Mouse (Mus musculus): ENCODE measurements at regions not wholly inside any gene's neighbourhood (a gene's known extent, or its start where the extent isn't known, plus 50 kb on each side); places are given as distances from the start of the nearest gene placed in this dataset.

DNA sequence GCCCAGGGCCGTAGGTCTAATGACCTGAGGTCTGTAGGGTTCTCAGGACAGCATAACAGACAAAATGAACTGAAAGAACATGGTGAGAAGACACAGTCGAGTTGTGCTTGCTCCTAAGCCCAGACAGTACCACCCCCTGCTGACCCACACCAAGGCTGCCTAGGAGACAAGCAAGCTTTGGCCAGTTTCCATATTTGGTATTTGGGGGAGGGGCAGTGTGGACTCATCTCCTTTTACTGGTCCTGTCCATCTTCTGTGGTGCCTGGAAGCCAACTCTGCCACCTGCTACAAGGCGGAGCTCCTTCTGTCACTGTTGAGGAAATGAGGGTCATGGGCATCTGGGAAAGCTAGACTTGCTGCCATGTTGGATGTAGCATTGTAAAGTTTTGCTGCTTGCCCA lies 68.9 kb downstream of the Tex29 start:
- peaks cover 27% of the 10 kb centered on the region for H3K4me1 ChIP-seq (ENCODE audit: control insufficient read depth, insufficient read depth, low read length)
- no peak overlapping the region for H3K27ac ChIP-seq (ENCODE audit: low read depth, low read length)
- ATAC-seq (ENCODE audit: low FRiP score) (no peak), DNase-seq (ENCODE audit: low spot score, missing footprints) (no peak)
- no peaks in the 10 kb centered on the region for H3K9me3 ChIP-seq (ENCODE audit: control insufficient read depth, low read length)
- H3K9ac ChIP-seq (ENCODE audit: low read length): no peak overlapping the region
- H3K4me3 ChIP-seq (ENCODE audit: low read depth, low read length): no peak overlapping the region
- 67% methylated on average over 3 of the region's 3 CpGs for WGBS
- no peak overlapping the region for H3K4me2 ChIP-seq
- no peaks in the 10 kb centered on the region for H3K27me3 ChIP-seq (ENCODE audit: control insufficient read depth, insufficient read depth, low read length)
- no peaks in the 10 kb centered on the region for H3K36me3 ChIP-seq (ENCODE audit: control insufficient read depth, insufficient read depth, low read length)

DNA sequence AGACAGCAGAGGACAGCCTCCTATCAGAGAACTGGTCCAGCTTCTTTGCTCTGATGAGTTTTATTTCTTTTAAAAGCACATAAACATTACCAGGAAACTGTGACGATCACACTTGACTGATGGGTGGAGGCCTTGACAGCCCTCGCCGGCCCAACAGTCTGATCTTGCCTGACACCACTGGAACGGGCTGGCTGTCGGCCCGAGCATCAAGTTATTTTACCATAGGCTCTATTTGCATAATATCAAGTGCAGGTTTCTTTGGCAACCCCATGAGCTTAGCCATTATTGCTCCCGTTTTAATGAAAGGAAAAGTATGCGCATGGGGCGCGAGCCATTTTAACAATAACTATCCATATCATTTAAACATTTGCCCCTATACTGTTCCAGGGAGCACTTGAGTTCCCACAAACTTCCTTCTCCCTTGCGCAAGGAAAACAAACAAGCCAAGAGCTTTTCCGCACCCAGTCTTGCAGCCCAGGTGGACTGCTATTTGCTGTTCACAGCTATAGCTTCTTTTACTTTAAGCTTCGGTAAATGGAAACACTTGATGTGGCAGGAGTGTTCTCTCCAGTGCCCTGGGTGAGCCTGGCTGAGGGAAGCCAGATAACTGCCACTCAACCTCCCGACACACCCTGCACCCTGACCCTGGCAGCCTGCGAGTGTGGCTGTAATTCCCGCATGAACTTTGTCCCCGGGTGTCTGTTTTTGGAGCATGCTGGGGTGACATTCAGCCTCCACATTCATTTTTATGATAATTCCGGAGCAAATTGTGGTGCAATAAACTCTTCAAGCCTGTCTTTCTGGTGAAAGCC lies 71.6 kb downstream of the Tex29 start:
- no peaks in the 10 kb centered on the region for H3K27me3 ChIP-seq (ENCODE audit: control insufficient read depth, insufficient read depth, low read length)
- no peaks in the 10 kb centered on the region for H3K36me3 ChIP-seq (ENCODE audit: control insufficient read depth, insufficient read depth, low read length)
- no peak for DNase-seq (ENCODE audit: low spot score, missing footprints)
- 68% methylated on average over 18 of the region's 18 CpGs for WGBS
- no peak overlapping the region for H3K4me2 ChIP-seq
- H3K27ac ChIP-seq (ENCODE audit: low read depth, low read length): no peak overlapping the region
- H3K4me1 ChIP-seq (ENCODE audit: control insufficient read depth, insufficient read depth, low read length): peaks cover 42% of the 10 kb centered on the region
- no peak for ATAC-seq (ENCODE audit: low FRiP score)
- no peaks in the 10 kb centered on the region for H3K9me3 ChIP-seq (ENCODE audit: control insufficient read depth, low read length)
- H3K9ac ChIP-seq (ENCODE audit: low read length): no peak overlapping the region
- no peak overlapping the region for H3K4me3 ChIP-seq (ENCODE audit: low read depth, low read length)

DNA sequence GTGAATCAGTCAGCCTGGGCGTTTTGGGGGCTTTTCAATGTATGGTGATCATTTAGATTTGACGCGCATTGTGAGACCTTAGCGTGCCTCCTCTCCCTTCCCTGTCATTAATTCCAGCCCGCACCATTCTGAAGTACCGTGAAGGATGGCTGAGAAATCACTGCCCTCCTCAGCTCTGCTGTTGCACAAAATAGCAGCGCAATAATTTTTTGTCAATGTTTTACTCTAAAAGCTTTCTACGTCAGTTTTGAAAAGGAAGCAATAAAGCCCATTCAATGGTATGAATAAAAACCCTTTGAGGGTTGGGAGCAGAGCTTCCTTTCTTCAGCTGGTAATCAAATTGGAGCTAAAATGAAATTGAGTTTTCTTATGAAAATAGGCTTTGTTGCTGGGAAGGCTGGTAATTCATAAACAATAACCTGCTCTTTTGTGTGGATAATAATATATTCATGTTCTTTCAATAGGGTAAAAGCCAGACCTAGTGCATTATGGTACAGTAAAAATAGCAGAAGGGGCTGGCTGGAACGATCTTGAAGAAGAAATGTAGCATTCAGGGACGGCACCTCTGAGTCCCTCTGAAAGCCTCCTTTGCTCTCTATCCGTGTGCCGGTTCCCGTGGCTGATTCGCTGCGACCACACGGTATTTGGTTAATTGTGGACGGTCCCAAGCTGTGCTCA lies 72.3 kb downstream of the Tex29 start:
- no peaks in the 10 kb centered on the region for H3K9me3 ChIP-seq (ENCODE audit: control insufficient read depth, low read length)
- H3K4me1 ChIP-seq (ENCODE audit: control insufficient read depth, insufficient read depth, low read length): peaks cover 42% of the 10 kb centered on the region
- DNase-seq (ENCODE audit: low spot score, missing footprints): peak; percentile 85
- 58% methylated on average over 17 of the region's 17 CpGs for WGBS
- no peak for ATAC-seq (ENCODE audit: low FRiP score)
- no peak overlapping the region for H3K4me3 ChIP-seq (ENCODE audit: low read depth, low read length)
- no peak overlapping the region; the same call in 1 of the 2 replicates for H3K27ac ChIP-seq (ENCODE audit: low read depth, low read length)
- H3K27me3 ChIP-seq (ENCODE audit: control insufficient read depth, insufficient read depth, low read length): no peaks in the 10 kb centered on the region
- H3K36me3 ChIP-seq (ENCODE audit: control insufficient read depth, insufficient read depth, low read length): no peaks in the 10 kb centered on the region
- H3K9ac ChIP-seq (ENCODE audit: low read length): no peak overlapping the region
- peak overlapping the region; percentile 12; the same call in 1 of the 2 replicates for H3K4me2 ChIP-seq

DNA sequence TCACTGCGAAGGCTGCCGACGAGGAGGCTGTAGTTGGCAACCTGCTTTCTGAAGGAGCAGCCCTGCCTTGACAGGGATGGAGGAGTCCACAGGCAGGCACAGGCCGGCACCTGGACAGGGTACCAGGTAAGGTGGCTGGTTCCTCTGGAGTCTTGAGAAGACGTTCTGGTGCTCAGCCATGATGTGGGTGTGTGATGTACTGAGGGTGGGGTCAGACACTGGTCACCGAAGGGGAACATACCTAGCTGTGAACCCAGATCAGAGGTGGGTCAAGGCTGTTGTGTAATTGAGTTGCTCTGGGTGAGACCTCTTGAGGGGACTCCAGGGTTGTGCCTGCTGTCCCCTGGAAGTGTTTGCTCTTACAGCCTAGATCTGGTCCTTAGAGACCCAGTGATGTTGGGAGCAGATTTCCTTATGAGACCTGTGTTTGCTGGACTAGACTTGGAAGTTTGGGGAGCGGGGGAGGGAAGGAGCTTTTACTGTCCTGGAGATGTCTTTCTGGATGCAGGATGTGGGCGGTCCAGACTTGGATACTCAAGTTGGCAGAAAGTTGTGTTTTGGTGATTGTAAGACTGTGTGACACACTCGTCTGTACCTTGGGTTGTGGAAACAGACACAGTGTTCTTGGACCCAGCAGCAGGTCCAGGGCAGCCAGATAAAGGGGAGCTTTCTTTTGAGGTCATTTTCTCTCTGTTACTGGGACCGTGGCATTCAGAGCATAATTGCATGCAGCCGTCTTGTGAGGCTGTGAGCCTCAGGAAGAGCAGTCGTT lies 73.0 kb downstream of the Tex29 start:
- ATAC-seq (ENCODE audit: low FRiP score): no peak
- Histone ChIP-seq H3K4me1 (ENCODE audit: control insufficient read depth, insufficient read depth, low read length) (peaks cover 42% of the 10 kb centered on the region), H3K4me2 (peak overlapping the region; percentile 12; the same call in 1 of the 2 replicates), H3K27ac (ENCODE audit: low read depth, low read length) (no peak overlapping the region), H3K27me3 (ENCODE audit: control insufficient read depth, insufficient read depth, low read length) (no peaks in the 10 kb centered on the region), H3K9me3 (ENCODE audit: control insufficient read depth, low read length) (no peaks in the 10 kb centered on the region), H3K9ac (ENCODE audit: low read length) (no peak overlapping the region), H3K36me3 (ENCODE audit: control insufficient read depth, insufficient read depth, low read length) (no peaks in the 10 kb centered on the region), H3K4me3 (ENCODE audit: low read depth, low read length) (no peak overlapping the region)
- 58% methylated on average over 12 of the region's 12 CpGs for WGBS
- peak; percentile 87 for DNase-seq (ENCODE audit: low spot score, missing footprints)

DNA sequence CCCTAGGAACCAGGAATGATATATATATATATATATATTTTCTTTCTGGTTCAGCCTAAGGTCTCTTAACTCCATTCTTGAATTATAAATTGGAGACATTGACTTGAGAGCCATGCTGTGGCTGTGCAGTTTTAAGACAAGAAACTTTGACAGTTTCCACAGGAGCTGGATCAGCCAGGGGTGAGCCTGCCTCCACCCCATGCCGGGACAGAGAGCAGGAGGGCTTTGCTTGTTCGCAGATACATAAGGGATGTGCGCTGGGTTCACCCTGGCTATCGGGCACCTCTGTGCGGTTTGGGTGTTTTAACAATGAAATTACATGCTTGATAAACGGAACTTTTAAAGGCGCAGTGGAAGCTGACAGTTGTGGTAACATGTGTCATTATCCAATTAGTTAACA lies 73.9 kb downstream of the Tex29 start:
- ATAC-seq (ENCODE audit: low FRiP score) (no peak), DNase-seq (ENCODE audit: low spot score, missing footprints) (peak; percentile 87)
- Histone ChIP-seq H3K4me2 (peak overlapping the region; percentile 23; the same call in 1 of the 2 replicates), H3K4me3 (ENCODE audit: low read depth, low read length) (no peak overlapping the region), H3K9me3 (ENCODE audit: control insufficient read depth, low read length) (no peaks in the 10 kb centered on the region), H3K36me3 (ENCODE audit: control insufficient read depth, insufficient read depth, low read length) (no peaks in the 10 kb centered on the region), H3K27me3 (ENCODE audit: control insufficient read depth, insufficient read depth, low read length) (no peaks in the 10 kb centered on the region), H3K9ac (ENCODE audit: low read length) (no peak overlapping the region), H3K4me1 (ENCODE audit: control insufficient read depth, insufficient read depth, low read length) (peaks cover 42% of the 10 kb centered on the region), H3K27ac (ENCODE audit: low read depth, low read length) (no peak overlapping the region)
- 48% methylated on average over 7 of the region's 7 CpGs for WGBS

DNA sequence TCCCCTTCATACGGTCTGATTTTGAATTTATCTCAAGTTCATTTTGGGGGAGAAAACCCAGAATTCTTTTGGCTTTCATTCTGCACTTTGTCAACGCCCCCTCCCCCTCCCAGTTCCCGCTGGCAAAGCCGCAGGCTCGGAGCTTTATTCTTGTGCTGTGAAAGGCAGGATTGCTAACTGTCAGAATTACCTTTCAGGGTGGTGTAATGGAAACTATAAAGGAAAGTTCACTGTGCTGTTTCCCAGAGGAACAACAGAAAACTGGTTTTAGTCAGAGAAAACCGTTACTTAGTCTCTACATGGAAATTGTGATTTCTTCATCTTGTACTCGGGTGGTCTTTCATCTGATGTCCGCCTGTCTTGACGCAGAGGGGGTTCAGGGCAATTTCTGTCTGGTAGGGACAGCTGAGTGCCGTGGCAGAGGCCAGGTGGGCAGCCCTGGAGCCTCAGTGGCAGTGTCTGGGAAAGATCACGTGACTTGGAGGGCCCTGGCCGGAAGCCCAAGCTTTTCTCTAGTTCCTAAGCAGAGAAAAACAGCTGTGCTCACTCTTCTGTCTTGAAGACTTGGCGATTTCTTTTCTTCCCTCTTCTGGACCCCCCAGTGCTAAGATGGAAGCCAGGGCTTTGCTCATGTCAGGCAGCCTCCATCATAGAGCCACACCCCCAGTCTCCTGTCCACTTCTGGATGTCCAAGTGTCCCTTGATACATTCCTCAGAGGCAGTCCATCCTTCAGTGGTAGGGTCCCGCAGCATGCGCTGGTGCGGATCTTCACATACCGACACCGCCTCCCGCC lies 74.6 kb downstream of the Tex29 start:
- Histone ChIP-seq H3K9ac (ENCODE audit: low read length) (peak overlapping the region; percentile 9; the same call in 1 of the 2 replicates), H3K4me3 (ENCODE audit: low read depth, low read length) (no peak overlapping the region), H3K27me3 (ENCODE audit: control insufficient read depth, insufficient read depth, low read length) (no peaks in the 10 kb centered on the region), H3K4me2 (peak overlapping the region; percentile 23), H3K36me3 (ENCODE audit: control insufficient read depth, insufficient read depth, low read length) (no peaks in the 10 kb centered on the region), H3K4me1 (ENCODE audit: control insufficient read depth, insufficient read depth, low read length) (peaks cover 42% of the 10 kb centered on the region), H3K27ac (ENCODE audit: low read depth, low read length) (no peak overlapping the region), H3K9me3 (ENCODE audit: control insufficient read depth, low read length) (no peaks in the 10 kb centered on the region)
- WGBS: 39% methylated on average over 19 of the region's 19 CpGs
- DNase-seq (ENCODE audit: low spot score, missing footprints) (peak; percentile 90), ATAC-seq (ENCODE audit: low FRiP score) (peak; percentile 60)

DNA sequence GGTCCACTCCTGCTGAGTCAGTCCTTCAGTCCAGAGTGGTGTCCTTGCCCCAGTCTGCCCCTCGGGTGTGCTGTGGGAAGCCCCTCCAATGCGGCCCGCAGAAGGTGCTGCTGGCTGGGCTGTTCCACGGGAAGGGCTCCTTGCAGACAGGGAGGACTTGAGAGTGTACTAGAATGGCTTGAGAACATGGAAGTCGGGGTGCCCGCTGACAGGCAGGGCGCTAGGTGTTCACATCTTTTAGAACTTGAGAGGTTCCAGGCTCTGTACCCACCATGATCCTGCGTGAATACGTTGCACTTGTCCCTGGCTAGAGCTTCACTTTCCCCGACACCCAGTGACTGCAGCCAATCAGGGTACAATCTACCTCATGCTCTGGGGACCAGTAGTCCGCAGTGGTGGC lies 75.4 kb downstream of the Tex29 start:
- ATAC-seq (ENCODE audit: low FRiP score): no peak
- no peak overlapping the region for H3K27ac ChIP-seq (ENCODE audit: low read depth, low read length)
- 90% methylated on average over 11 of the region's 11 CpGs for WGBS

DNA sequence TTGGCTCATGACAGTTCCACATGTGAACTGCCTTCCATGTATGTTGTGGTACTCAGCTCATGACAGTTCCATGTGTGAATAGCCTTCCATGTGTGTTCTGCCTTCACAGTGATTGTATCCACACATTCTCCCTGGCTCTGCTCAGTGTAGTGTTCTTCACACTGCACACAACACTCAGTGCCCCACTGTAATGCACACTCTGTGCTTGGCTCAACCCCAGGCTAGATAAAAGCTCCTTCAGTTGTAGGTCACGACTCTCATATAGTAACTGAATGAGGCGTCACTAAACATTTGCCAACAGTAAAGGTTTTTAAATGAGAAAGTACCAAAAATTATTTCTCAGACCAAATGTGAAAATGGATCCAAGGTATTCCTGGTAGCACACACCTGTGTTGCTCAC lies 79.6 kb downstream of the Tex29 start:
- H3K27me3 ChIP-seq (ENCODE audit: control insufficient read depth, insufficient read depth, low read length): no peaks in the 10 kb centered on the region
- H3K4me3 ChIP-seq (ENCODE audit: low read depth, low read length): no peak overlapping the region
- 90% methylated on average over 2 of the region's 2 CpGs for WGBS
- peaks cover 8% of the 10 kb centered on the region for H3K4me1 ChIP-seq (ENCODE audit: control insufficient read depth, insufficient read depth, low read length)
- H3K4me2 ChIP-seq: no peak overlapping the region
- no peak overlapping the region for H3K27ac ChIP-seq (ENCODE audit: low read depth, low read length)
- H3K36me3 ChIP-seq (ENCODE audit: control insufficient read depth, insufficient read depth, low read length): no peaks in the 10 kb centered on the region
- ATAC-seq (ENCODE audit: low FRiP score) (no peak), DNase-seq (ENCODE audit: low spot score, missing footprints) (no peak)
- no peaks in the 10 kb centered on the region for H3K9me3 ChIP-seq (ENCODE audit: control insufficient read depth, low read length)
- H3K9ac ChIP-seq (ENCODE audit: low read length): no peak overlapping the region

More for the DNA sequence above, 75.4 kb downstream of the Tex29 start:
- H3K27me3 ChIP-seq (ENCODE audit: control insufficient read depth, insufficient read depth, low read length): no peaks in the 10 kb centered on the region
- H3K9ac ChIP-seq (ENCODE audit: low read length): no peak overlapping the region
- H3K36me3 ChIP-seq (ENCODE audit: control insufficient read depth, insufficient read depth, low read length): no peaks in the 10 kb centered on the region
- DNase-seq (ENCODE audit: low spot score, missing footprints): no peak
- H3K4me3 ChIP-seq (ENCODE audit: low read depth, low read length): no peak overlapping the region
- no peak overlapping the region for H3K4me2 ChIP-seq
- H3K9me3 ChIP-seq (ENCODE audit: control insufficient read depth, low read length): no peaks in the 10 kb centered on the region
- H3K4me1 ChIP-seq (ENCODE audit: control insufficient read depth, insufficient read depth, low read length): peaks cover 42% of the 10 kb centered on the region
